Mouse (Mus musculus) midbrain, embryonic 14.5 days (tissue): ENCODE results near the gene Abca17. TPM values are rescaled to one million over a fixed set of nuclear protein-coding genes. Genes with fewer than 3 reads are reported as not detected.

Source experiments
- ATAC-seq: fragments of 200-750 bp; cut with Nextera tagmentation; 2 replicates; pipeline ENCODE4 v1.8.0; 2017; ENCODE audit warnings: moderate number of reproducible peaks, moderate library complexity; ENCODE audit not compliant: low FRiP score, low TSS enrichment
- DNase-seq: peaks from one replicate; pipeline ENCODE4 v3.0.0-alpha.2; 2015
- H3K27ac ChIP-seq: fragments of 300-500 bp; sonication (generic); replicated peaks from 2 replicates; pipeline ENCODE4 v1.5.1; 2014; ENCODE audit warnings: mild to moderate bottlenecking, low read depth, low read length, moderate library complexity
- H3K27me3 ChIP-seq: fragments of 300-500 bp; sonication (generic); 2 replicates; pipeline ENCODE4 v1.6.1; 2014; ENCODE audit warnings: low read length, control low read depth, mixed read lengths; ENCODE audit not compliant: control insufficient read depth, insufficient read depth
- H3K36me3 ChIP-seq: fragments of 300-500 bp; sonication (generic); 2 replicates; pipeline ENCODE4 v1.6.1; 2014; ENCODE audit warnings: low read length, control low read depth; ENCODE audit not compliant: control insufficient read depth, insufficient read depth
- H3K4me1 ChIP-seq: fragments of 300-500 bp; sonication (generic); 2 replicates; pipeline ENCODE4 v1.6.1; 2014; ENCODE audit warnings: mild to moderate bottlenecking, antibody characterized with exemption, low read length, control low read depth; ENCODE audit not compliant: control insufficient read depth, insufficient read depth
- H3K4me2 ChIP-seq: fragments of 300-500 bp; sonication (generic); 2 replicates; pipeline ENCODE4 v1.6.1; 2014; ENCODE audit warnings: mild to moderate bottlenecking, low read length, moderate library complexity
- H3K4me3 ChIP-seq: fragments of 300-500 bp; sonication (generic); replicated peaks from 2 replicates; pipeline ENCODE4 v1.5.1; 2014; ENCODE audit warnings: low read depth, low read length
- H3K9ac ChIP-seq: fragments of 300-500 bp; sonication (generic); replicated peaks from 2 replicates; pipeline ENCODE4 v1.6.1; 2014; ENCODE audit warnings: mild to moderate bottlenecking, low read length, moderate library complexity
- H3K9me3 ChIP-seq: fragments of 300-500 bp; sonication (generic); 2 replicates; pipeline ENCODE4 v1.6.1; 2016; ENCODE audit warnings: low read length, control low read depth, mixed read lengths; ENCODE audit not compliant: control insufficient read depth
- WGBS: fragments of 180-500 bp; shearing (Covaris S2); extraction: QIAGEN DNeasy Blood & Tissue Kit; methylation state at CpG from one replicate; pipeline ENCODE4 v1.1.7; 2014; 5-methylcytosine and 5-hydroxymethylcytosine counted together
- microRNA-seq: library from miRNA; unstranded; fragments of <30 nt; microRNA quantifications from one replicate; pipeline ENCODE4, GENCODE M21; 2016
- polyA plus RNA-seq: library from polyadenylated mRNA; unstranded; fragments of >200 nt; fragmentation: Nextera tagmentation; extraction: Ambion mirVana; gene quantifications from 2 replicates; pipeline ENCODE4 v1.2.1, GENCODE M21; 2014

Abca17 gene
- polyA plus RNA-seq, 1 experiment from 2014 or later = 0.18 TPM

- H3K9me3 ChIP-seq = no peaks in the 10 kb centered on the region
- no peaks in the 10 kb centered on the region for H3K27me3 ChIP-seq
- peak within 1 kb of the TSS; percentile 76 for H3K9ac ChIP-seq
- WGBS = 6% methylated on average over 41 of the region's 41 CpGs
- peak within 1 kb of the TSS; percentile 54 for H3K27ac ChIP-seq
- peaks cover 8% of the 10 kb centered on the region for H3K4me1 ChIP-seq
- ATAC-seq (peak; percentile 92), DNase-seq (peak; percentile 94)
- H3K36me3 ChIP-seq = peaks cover 50% of the 10 kb centered on the region
- peak within 1 kb of the TSS; percentile 93 for H3K4me2 ChIP-seq
- H3K4me3 ChIP-seq = peak within 1 kb of the TSS; percentile 75
These were observed 130.1 kb downstream of the Abca17 start, which contains the start of gene Tedc2 for GRCm38 (mm10) chr17:24220435-24221411. Tedc2 (minus strand) TSS chr17:24220851.

DNA sequence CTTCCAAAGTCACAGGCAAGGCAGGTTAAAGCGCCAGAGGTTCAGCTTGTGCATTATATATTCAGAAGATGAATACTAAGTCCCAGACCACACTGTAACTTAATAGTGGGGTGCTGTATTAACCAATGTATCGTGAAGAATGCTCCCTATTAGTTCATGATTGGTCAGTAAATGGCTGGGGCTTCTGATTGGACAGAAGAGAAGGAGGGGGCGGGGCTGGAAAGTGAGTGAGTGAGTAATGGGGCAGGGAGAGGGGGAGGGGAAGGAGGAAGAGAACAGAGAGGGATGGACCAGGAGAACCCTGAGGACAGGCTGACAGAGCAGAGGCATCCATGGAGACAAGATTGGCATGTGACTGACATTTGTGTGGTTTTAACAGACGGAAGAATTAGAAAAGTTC is 134.0 kb downstream of the Abca17 start:
- no peak overlapping the region for H3K9ac ChIP-seq
- H3K36me3 ChIP-seq = peaks cover 33% of the 10 kb centered on the region
- no peak for DNase-seq
- H3K9me3 ChIP-seq = no peaks in the 10 kb centered on the region
- WGBS = 57% methylated on average over 4 of the region's 4 CpGs
- no peak overlapping the region for H3K4me2 ChIP-seq
- no peak overlapping the region for H3K4me3 ChIP-seq
- ATAC-seq = no peak
- H3K4me1 ChIP-seq = peaks cover 12% of the 10 kb centered on the region
- H3K27ac ChIP-seq = no peak overlapping the region
- H3K27me3 ChIP-seq = no peaks in the 10 kb centered on the region

Small RNA genes lying within 50 kb of the gene (microRNA-seq; reads per million reads assigned to microRNA genes)
- gene Gm24427 (not detected), gene Mir5134 (1.2 reads per million), gene Mir6965 (1.2 reads per million)

Other genes starting within 250 kb of the Abca17 start
- 68.3 and 74.3 TPM in 2 replicates for gene Pdpk1, start 200.1 kb downstream of the Abca17 start, polyA plus RNA-seq
- 25.8 and 27.6 TPM in 2 replicates for gene Amdhd2, start 187.3 kb downstream of the Abca17 start, polyA plus RNA-seq
- gene Atp6v0c, start 181.4 kb downstream of the Abca17 start, polyA plus RNA-seq = 1,214 and 1,517 TPM in 2 replicates
- 25.9 and 27.0 TPM in 2 replicates for gene Tbc1d24, start 145.5 kb downstream of the Abca17 start, polyA plus RNA-seq
- gene Ntn3, start 141.5 kb downstream of the Abca17 start, polyA plus RNA-seq = 3.1 and 3.4 TPM in 2 replicates
- 8.0 and 9.0 TPM in 2 replicates for gene Tedc2, start 130.2 kb downstream of the Abca17 start, polyA plus RNA-seq
- gene Ccnf, start 99.6 kb downstream of the Abca17 start, polyA plus RNA-seq = 11.1 and 16.6 TPM in 2 replicates
- 26.2 and 31.4 TPM in 2 replicates for gene Abca3, start 882 bp upstream of the Abca17 start, polyA plus RNA-seq
- 331 and 345 TPM in 2 replicates for gene Rnps1, start 63.5 kb upstream of the Abca17 start, polyA plus RNA-seq
- 26.9 and 27.7 TPM in 2 replicates for gene Eci1, start 75.6 kb upstream of the Abca17 start, polyA plus RNA-seq
- gene Dnase1l2, start 92.0 kb upstream of the Abca17 start, polyA plus RNA-seq = 4.2 and 6.1 TPM in 2 replicates
- gene E4f1, start 119.2 kb upstream of the Abca17 start, polyA plus RNA-seq = 22.7 and 22.8 TPM in 2 replicates
- gene Pgp, start 119.3 kb upstream of the Abca17 start, polyA plus RNA-seq = 60.5 and 62.7 TPM in 2 replicates
- gene Bricd5, start 122.8 kb upstream of the Abca17 start, polyA plus RNA-seq = 0.45 TPM in 1 of 2 replicates, not detected in the other
- 36.2 and 43.0 TPM in 2 replicates for gene Mlst8, start 128.0 kb upstream of the Abca17 start, polyA plus RNA-seq
- gene Caskin1, start 137.5 kb upstream of the Abca17 start, polyA plus RNA-seq = 34.8 and 37.5 TPM in 2 replicates
- 86.2 and 90.8 TPM in 2 replicates for gene Traf7, start 176.9 kb upstream of the Abca17 start, polyA plus RNA-seq
- 4.9 and 6.5 TPM in 2 replicates for gene Rab26, start 183.1 kb upstream of the Abca17 start, polyA plus RNA-seq
- 18.0 and 28.3 TPM in 2 replicates for gene Pkd1, start 198.8 kb upstream of the Abca17 start, polyA plus RNA-seq